Mouse (Mus musculus): Measurements from ENCODE around the gene Abhd8.
"Not testable (repeated sequence)": the region's sequence is repeated elsewhere in the genome, so short reads cannot be mapped to it uniquely, and the experiment has no call there.

The Abhd8 gene

GRCm38 (mm10) chr8:71461152-71461840, 2.2 kb downstream of the Abhd8 start:
- no peak for DNase-seq (ENCODE audit: extremely low read depth, low read depth)

DNA sequence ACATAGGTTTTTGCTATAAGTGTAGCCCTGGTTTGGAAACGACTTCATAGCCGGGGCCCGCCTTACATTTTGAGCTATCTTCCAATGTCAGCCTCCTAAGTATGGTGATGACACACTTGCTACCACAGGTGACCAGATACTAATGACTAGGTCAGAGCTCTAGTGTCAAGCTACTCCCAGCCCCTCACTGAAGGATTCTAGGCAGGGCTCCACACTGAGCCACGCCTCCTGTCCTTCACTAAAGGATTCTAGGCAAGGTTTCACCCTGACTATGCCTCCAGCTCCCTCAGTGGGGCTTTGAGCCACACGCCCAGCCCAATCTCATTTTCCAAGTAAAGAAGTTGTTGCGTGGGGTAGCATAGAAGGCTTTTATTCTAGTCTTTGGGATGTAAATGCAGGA, 2.7 kb downstream of the Abhd8 start:
- no peak for DNase-seq (ENCODE audit: extremely low read depth, low read depth)

DNA sequence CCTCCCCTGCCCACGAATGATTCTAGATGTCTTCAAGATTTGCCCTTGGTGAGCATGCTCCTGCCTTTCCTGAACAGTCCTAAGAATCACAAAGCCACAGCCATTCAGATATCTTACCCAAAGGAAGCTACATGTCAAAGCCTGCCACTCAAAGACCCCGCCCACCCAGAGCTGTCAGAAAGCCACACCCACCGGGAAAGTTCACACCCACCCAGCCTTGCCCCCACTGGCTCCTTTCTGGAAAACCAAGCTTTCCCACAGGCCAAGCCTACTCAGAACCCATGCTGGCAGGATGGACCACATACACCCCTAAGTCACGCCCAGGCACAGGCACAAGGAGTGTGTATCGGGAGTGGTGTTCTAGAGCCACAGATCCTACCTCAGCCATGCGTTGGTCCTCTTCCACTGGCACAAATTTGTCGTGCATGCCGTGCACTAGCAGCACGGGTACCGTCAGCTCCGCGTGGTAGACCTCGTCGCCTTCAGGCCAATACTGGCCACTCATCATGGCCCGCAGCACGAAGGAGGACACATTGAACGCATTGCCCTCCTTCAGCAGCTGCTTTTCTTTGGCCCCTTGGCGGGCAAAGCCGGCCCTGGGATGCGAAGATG, 5.7 kb downstream of the Abhd8 start:
- no peak for DNase-seq (ENCODE audit: extremely low read depth, low read depth)

DNA sequence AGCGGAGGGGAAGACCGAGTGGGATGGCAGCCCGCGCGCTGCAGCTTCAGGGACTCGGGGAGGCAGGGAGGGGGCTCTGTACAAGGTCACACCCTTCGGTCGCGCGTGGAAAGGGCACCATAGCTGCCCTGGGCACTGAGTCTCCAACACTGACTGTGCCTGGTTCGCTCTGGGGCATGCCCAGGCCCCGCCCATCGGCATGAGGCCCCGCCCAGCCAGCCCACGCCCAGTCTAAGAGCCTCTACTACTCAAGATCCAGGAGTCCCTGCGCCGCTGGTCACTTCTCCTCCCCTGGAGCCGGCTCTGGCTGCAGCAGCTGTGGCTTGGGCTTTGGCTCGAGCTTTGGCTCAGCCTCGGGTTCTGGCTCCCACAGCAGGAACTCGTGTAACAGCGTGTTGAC, 6.5 kb downstream of the Abhd8 start:
- DNase-seq (ENCODE audit: extremely low read depth, low read depth), result no peak

GRCm38 (mm10) chr8:71454668-71455067, 8.8 kb downstream of the Abhd8 start:
- DNase-seq (ENCODE audit: extremely low read depth, low read depth), result no peak

GRCm38 (mm10) chr8:71452669-71453068, 10.8 kb downstream of the Abhd8 start:
- no peak for DNase-seq (ENCODE audit: extremely low read depth, low read depth)

DNA sequence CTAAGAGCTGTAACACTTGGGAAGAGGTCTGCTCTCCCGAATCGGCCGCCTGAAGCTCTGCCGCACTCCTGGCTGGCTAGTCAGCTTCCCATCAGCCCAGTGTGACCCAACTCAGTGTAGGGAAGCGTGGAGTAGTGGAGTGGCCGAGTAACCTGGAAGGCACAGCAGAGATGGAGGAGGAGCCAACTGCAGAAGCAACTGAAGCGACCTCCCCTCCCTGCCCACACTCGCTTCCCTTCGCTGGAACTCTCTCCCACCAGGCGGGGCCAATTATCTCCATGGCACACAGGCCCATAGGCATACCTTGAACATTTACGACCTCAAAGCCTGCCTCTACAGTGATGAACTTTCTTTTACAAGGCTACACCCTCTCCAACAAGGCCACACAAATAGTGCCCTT, 11.7 kb downstream of the Abhd8 start:
- no peak for DNase-seq (ENCODE audit: extremely low read depth, low read depth)

GRCm38 (mm10) chr8:71451337-71451736, 12.1 kb downstream of the Abhd8 start:
- DNase-seq (ENCODE audit: extremely low read depth, low read depth), result no peak

DNA sequence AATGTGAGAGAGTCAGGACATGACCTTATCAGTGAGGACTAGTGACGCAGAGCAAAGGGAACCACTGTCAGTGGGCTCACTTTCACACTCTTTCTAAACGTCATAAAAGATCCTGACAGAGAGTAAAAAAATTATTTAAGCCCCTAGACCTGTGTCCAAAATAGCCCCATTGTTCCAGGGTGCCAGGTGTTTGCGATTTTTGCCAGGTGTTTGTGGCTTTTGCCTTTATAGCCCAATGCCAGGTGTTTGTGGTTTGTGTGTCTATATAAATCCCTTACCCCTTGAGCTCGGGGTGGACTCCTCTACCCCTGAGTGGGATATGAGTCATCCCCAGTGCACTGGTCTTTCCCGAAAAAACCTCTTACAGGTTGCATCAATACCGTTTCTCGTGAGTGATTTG, 18.4 kb downstream of the Abhd8 start:
- no peak for DNase-seq (ENCODE audit: extremely low read depth, low read depth)

DNA sequence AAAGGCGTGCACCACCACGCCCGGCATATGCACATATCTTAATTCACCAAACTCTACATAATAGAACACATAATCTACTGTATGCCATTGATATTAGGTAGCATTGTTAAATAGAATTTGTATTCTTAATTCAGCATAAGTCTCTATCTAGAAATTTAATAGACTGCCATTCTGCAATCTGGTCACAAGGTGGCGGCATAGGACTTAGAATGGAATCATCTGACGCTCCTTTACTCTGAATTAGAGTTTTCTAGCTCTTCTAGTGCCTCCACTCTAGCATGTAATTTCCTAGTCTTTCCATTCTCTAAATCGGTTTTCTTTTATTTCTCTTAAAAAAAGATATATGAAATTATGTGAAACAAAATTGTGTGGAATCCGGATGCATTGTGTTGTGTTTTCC, 22.1 kb downstream of the Abhd8 start:
- DNase-seq (ENCODE audit: extremely low read depth, low read depth), result peak; percentile 60

GRCm38 (mm10) chr8:71437041-71437440, 26.4 kb downstream of the Abhd8 start:
- no peak for DNase-seq (ENCODE audit: extremely low read depth, low read depth)

DNA sequence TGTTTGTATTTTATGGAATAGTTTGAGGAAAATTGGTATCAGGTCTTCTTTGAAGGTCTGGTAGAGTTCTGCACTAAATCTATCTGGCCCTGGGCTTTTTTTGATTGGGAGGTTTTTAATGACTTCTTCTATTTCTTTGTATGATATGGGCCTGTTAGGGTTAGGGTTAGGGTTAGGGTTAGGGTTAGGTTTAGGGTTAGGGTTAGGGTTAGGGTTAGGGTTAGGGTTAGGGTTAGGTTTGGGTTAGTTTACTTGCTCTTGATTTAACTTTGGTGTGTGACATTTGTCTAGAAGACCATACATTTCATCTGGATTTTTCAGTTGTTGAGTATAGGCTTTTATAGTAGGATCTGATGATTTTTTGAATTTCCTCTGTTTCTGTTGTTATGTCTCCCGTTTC, 30.5 kb downstream of the Abhd8 start:
- not testable (repeated sequence) for DNase-seq (ENCODE audit: extremely low read depth, low read depth)

- no peak for DNase-seq (ENCODE audit: extremely low read depth, low read depth)
These were observed 41.3 kb downstream of the Abhd8 start for GRCm38 (mm10) chr8:71422121-71422520.

GRCm38 (mm10) chr8:71411535-71412273, 51.8 kb downstream of the Abhd8 start:
- DNase-seq (ENCODE audit: extremely low read depth, low read depth), result no peak

DNA sequence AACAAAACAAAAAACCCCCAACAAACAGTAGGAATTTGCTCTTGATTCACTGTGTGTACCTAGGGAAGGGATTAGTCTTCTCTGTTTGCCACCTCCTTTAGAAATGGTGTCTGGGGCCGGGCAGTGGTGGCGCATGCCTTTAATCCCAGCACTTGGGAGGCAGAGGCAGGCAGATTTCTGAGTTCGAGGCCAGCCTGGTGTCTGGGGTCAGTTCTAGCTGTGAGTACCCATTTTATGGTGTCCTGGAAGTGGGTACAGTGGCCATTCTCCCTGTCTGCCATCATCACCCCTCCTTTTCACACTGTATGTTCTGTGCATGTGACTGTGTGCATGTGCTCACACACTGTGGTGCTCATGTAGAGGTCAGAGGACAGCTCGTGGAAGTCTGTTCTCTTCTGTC, 55.2 kb downstream of the Abhd8 start:
- DNase-seq (ENCODE audit: extremely low read depth, low read depth), result no peak

- DNase-seq (ENCODE audit: extremely low read depth, low read depth), result no peak
These were observed 56.0 kb downstream of the Abhd8 start for GRCm38 (mm10) chr8:71407441-71407840.
